Mouse (Mus musculus) monocyte, adult 5-6 weeks (primary cell): Measurements from ENCODE around the gene Grip1. TPM values are rescaled to one million over a fixed set of nuclear protein-coding genes. Genes with fewer than 3 reads are reported as not detected.

ENCODE experiments used
- ATAC-seq: fragments of 153-309, 156-312 bp; replicated peaks from 2 replicates; pipeline ENCODE4 v1.8.0; 2017; ENCODE audit warnings: mild to moderate bottlenecking; ENCODE audit not compliant: low TSS enrichment, insufficient number of reproducible peaks, severe bottlenecking, poor library complexity, low FRiP score
- total RNA-seq: library from RNA; stranded (forward); fragments of 200-1000, 200-491, 200-594 nt; gene quantifications from 3 replicates; pipeline ENCODE4 v1.2.3, GENCODE M21; 2017

The Grip1 gene
- total RNA-seq = not detected in 3 replicates

DNA sequence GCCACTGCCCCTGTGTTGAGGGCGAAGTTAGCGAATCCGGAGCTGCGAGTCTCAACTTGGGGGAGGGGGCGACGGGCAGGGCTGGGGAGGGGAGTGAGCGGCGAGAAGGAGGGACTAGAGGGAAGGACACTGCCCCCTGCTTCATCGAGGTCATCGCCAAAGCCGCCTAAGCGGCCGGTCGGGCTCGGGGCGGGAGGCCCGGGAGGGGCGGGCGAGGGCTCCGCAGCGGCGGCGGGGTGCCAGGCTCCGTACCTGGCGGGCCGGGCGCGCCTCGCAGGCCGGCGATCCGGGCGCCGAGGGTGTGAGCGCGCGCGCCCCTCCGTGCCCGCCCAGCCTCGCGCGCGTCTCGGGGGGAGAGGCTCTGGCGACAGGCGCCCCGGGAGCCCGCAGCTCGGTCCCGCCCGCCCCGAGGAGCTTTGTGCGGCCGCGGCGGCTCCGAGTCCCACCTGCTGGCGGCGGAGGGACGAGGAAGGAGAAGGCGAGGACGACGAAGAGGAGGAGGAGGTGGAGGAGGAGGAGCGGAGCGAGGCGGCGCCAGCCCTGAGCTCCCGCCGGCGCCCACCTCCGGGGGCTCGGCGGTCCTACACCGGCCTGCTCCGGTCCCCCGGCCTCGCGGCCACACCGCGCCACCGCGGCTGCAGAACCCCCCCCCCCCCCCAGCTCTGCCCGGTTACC, at the start of gene Grip1:
TSS of gene Grip1 (plus strand) at position 400 of the 675 bp plus-strand sequence.
- ATAC-seq = no peak

DNA sequence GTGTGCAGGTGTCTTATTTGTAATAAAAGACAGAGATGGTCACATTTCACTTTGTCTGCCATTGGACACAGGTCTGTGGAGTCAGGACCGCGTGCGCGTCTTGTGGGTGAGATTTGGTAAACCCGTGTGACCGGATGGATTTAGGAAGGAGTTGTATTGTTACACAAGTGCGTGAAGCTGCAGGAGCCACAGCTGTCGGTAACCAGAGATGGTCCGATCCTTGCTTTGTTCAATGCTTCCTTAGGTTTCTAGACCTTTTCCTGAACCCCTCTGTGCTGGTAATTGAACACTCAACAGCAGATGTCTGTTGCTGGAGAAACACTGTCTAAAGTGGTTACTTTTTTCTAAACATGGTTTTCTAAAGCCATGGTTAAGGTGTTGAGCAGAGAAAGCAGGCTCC, 48.5 kb upstream of the Grip1 start:
- no peak for ATAC-seq

DNA sequence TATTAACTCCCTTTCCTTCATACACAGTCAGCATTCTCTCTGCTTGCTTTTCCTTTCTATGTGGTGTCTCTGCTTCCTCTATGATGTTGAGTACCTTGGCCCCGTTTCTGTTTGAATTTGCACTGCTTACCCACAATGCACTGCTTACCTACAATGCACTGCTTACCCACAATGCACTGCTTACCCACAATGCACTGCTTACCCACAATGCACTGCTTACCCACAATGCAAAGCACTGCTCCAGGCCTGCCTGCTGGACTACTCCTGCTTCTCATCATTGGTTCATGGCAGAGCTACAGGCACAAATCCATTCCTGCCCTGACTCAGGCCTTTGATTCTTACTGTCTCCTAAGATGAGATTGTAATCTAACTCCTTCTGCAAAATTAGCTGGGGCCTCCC, 48.0 kb upstream of the Grip1 start:
- ATAC-seq = no peak

DNA sequence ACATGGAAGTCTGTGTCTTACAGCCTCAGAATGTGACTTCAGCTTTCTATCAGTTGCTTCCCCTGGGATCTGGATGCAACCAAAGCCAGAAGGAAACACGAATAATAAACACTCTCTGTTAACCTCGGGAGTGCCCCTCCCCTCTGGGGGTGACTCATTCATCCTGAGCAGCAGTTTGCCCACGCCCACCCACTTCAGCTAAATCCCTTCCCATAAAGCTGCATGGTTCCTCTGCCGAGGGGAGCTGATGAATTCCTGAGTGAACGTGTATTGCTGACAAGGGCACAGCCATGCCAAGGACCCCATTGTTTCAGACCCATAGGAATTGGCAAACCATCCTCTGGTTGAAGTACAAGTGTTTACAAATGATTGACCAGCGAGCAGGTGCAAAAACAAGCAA, 45.3 kb upstream of the Grip1 start:
- ATAC-seq = no peak

DNA sequence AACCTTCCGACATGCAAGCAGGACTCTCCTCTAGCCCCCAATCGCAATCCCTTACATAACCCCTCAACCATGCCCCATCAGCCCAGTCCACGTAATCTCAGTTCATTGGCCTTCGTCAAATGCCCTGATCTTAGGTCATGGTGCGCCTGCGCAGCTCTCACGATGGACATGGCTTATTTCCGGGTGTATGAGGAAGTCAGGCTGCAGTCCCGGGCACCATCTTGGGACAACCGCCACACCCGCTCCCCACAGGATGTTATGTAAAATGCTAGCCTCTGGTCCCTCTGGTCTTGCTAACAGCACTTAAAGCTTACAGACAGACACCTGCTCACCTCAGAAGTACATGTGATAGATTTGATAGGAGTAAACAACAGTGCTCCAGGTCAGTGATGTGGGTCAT, 40.4 kb upstream of the Grip1 start:
- ATAC-seq = no peak

DNA sequence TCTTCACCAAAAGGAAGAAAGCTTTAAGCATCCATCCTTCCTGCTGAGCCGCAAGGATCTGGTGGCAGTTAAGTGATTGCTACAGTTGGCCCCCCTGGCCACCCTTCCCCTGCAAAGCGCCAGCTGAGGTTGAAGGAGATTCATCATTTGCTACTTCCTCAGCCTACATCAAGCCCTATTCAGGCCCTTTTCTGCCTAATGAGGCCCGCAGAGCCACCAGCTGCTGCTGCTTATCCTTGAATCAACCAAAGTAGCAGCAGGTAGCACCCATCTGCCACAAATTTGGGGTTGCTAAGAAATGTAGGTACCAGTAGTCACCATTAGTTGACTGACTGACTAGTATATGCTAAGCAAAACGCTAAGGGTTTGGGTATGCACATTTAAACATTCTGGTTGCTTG, 38.5 kb upstream of the Grip1 start:
- no peak for ATAC-seq

DNA sequence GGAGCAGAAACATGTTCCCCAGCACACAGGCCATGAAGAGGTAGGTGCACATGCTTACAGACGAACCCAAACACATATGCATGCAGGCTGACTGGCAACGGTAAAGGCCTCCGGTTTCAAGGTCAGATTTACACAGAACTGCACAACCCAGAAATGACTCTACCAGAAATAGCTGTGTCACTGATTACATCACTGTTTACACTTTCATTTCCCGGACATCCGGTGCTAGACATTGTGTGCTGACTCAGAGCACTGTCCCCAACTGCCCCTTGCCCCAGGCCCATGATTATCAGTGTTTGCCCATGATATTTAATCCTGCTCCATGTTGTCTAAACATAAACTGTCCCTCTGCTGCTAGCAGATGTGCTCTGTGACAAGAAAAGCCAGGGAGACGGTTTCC, 32.2 kb upstream of the Grip1 start:
- ATAC-seq = no peak

DNA sequence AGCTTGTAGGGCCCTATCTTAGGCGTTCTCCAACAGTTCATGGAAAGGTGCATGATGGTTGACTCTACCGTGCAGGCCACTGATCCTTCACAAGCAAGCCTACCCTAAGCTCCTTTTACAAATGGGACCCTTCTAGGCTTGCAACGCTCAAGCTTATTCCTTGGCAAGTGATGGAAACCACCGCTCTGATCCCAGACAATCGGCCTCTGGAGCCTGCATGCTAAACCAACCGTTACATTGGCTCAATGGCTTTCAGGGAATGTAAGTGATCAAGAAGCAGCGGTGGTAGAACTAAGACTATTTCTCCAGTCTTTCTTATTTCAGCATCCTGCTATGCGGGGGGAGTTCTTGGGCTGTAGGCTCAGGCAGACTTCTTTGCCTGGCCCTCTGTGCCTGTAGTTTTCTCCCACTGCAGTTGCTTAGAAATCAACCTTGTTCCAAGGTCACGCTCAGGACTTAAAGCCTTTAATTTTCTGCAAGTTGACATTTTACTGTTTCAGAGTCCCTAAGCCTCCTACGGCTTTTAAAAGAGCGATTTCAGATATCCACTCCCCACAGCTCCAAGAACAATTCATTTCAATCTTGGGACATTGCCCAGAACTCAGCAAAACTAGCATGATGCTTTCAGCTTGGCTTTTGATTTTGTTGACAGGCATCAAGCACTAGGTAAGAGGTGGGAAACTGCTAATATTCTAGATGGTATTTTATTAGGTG, 29.7 kb upstream of the Grip1 start:
- no peak for ATAC-seq

DNA sequence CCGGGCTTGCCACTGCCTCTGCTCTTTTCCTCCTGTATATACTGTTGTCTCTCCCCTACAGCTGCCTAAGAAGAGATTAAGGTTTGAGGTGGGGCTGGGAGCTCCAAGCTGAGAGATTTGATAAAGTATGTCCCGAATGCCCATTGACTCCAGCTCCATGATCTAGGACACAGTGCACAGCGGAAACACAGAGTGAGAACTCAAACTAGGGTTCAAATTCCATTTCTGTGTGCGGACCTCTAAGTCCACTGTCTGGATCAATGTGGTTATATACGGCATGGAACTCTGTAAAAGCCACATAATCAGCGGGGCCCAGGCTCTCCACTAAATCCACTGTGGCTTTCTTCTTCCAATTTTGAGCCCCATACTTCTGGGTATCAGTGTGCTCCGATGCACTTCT, 26.0 kb upstream of the Grip1 start:
- ATAC-seq = no peak

DNA sequence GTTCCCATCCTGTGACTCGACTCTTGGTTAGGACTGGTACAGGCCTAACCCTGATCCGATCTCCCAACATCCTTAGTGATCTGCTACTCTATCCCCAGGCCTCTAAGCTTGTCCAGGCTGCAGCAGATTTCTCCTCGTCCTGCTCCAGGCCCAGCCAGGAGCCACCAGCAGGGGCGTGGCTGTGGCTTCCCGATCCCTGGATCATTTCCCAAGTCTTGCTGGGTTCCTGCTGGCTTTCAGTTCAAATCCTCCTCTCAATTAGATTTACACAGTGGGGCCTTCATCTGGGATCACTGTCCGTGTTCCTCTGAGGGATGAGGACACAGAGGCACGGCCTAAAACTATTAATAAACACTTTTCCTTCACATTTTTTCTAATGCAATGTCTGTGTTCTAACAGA, 25.5 kb upstream of the Grip1 start:
- ATAC-seq = no peak

DNA sequence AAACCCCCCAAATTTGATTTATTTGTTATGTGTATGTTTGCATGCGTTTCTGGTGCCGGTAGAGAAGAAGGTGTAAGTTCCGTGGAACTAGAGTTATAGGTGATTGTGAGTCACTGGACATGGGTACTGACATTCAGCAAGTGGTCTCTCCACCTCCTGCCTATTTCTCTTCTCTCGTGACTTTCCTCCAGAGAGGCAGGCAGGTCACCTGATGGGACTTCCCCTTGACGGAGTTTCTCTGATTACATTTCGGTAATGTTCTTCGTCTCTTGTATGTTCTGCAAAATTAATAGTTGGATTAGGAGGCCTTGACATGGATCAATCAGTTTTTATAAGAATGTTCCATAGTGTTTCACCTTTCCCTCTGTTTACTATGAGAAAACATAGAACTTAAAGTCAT, 23.4 kb upstream of the Grip1 start:
- no peak for ATAC-seq

DNA sequence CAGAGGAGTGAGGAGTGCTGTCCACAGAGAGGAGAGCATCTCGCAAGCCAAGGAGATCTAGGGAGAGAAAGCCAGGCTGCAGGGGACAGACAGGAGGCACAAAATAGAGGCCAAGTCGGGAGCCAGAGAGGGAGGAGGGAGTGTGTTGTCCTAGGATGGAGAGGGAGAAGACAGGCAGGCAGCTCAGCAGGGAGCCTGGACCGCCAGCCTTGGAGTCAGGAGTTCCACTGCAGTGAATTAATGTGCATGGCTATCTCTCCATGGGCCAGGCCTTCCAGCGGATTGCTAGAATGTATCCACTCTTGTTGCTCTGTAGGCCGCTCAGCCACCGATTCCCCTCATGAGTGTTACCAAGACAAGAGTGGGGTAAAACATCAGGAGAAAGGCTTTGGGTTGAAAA, 21.8 kb upstream of the Grip1 start:
- ATAC-seq = no peak

DNA sequence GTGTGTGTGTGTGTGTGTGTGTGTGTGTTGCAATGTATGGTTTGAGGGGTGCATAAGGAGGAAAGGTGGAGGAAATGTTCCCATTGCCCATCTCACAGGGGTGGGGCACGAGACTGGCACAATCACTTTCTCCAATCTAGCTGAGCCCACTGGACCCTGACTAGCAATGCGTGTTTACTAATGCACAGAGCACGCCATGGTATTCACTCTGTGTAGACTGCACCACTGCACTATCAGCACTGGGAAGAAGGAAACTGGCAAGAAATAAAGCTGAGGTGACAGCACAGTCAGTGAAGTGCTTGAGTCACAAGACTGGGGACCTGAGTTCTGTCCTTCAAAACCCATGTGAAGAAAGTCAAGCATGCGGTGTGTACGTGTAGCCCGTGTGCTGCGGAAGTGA, 17.8 kb upstream of the Grip1 start:
- ATAC-seq = no peak

DNA sequence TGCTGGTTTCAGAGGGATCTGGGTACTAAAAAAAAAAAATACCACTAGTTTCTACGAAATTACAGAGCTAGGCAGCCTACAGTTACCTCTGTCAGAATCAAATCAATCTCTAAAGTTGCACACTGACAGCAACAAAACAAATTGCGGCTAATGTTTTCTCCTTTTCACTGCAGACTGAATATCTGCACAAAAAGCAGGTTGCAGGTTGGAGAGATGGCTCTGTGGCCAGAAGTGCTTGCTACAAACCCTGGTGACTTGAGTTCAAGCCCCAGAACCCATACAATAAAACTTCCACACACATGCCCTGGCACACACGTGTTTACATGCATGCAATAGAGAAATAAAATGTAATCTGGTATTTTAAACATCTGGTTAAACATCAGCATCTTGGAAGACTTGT, 16.3 kb upstream of the Grip1 start:
- no peak for ATAC-seq

DNA sequence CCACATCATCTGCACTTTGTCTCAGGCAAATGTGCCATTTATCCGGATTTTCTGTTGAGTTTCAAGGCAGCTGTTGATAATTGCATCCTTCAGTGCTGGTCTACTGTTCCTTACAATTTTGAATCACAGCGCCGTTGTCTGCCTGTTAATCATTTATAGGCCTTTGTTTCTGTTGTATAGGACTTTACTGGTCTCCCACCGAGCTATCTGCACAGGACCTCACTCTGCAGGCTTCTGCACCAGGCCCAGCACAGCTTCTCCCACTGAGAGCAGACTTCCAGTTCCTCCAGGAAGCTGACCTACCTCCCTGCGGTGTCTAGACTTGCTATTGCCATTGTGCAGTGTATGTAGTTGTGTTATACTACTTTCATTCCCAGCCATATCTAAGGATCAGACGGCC, 11.9 kb upstream of the Grip1 start:
- no peak for ATAC-seq

DNA sequence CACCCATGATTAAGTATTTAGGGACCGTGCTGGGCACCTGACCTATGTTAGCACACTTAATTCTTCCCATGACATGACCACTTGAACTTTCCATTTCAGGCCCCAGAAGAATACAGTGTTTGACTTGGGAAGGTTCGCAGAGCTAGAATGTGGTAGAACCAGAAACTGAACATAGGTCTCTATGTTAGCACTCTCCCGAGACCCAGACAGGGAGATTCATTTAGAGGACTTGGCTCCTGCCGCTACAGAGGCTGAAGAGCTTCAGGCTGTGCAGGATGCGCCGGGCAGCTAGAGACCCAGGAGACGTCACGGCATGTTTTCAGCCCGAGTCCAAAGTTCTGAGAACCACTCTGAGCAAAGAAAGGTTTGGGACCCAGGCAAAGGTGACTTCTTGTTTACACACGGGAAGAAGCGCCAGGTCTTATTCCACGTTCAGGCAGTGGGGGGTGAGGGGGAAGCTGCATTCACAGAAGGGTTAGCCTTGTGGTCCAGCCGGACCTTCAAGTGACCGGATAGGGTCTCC, 6.2 kb upstream of the Grip1 start:
- no peak for ATAC-seq

DNA sequence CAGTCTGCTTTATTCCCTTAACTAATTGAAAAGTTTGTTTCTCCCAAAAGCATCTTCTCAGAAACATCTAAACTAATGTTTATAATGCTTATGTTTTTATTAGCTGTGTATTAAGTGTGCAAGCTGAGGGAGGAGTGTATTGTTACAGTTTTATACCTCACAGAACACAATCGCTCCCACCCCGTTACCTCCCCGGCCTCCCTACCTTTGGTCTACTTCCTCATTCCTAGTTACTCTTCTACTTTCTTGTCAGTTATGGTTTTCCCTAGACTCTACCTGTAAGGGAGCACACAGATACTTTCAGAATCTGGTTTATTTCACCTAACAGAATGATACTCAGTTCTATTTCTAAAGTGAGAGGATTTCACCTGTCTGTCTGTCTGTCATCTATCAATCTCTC, 5.7 kb upstream of the Grip1 start:
- ATAC-seq = no peak

DNA sequence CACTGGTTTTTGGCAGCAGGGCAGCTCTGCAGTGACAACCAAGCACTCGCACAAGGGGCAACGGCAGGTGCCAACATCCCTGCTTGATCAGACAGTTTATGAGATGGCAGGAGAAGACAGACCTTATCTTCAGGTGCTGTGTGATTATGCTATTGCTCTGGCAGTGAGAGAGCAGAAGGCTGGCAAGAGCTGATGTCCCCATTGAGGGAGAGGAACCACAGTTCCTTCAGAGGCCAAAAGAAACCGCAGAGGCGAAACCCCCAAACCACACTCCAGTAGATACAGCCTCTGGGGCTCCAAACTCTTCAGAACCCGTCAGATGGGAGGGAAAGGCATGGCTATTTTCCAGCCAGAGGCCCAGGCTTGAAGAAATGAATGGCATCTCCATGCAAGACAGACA, 932 bp upstream of the Grip1 start:
- ATAC-seq = no peak

DNA sequence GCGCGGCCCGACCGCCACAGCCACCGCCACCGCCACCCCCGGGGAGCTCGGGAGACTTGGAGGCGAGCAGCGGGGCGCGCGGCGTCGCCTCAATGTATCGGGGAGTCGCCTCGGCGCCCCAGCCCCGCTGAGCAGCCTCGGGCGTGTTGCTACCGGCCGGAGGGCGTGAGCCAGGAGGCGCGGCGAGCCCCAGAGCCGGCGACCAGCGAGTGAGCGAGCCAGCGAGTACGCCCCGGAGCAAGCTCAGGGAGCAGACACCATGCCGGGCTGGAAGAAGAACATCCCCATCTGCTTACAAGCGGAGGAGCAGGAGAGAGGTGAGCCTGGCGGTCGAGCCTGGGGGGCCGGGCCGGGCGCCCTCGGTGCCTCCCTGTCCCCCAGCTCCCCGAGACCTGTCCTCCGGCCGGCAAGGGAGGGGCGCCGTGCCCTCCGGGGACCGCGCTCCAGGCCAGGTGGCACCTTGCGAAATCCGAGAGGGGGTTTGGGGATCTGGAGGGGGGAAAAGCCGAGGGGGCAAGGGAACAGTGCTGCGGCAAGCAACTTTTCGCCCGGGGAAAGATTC, 557 bp downstream of the Grip1 start:
- no peak for ATAC-seq
